Mouse (Mus musculus): ENCODE data around the gene Cidec. TPM values are rescaled to one million over a fixed set of nuclear protein-coding genes. Genes with fewer than 3 reads are reported as not detected.

The Cidec gene
- total and polyA plus RNA-seq, 2 experiments from 2014 or later: not detected

DNA sequence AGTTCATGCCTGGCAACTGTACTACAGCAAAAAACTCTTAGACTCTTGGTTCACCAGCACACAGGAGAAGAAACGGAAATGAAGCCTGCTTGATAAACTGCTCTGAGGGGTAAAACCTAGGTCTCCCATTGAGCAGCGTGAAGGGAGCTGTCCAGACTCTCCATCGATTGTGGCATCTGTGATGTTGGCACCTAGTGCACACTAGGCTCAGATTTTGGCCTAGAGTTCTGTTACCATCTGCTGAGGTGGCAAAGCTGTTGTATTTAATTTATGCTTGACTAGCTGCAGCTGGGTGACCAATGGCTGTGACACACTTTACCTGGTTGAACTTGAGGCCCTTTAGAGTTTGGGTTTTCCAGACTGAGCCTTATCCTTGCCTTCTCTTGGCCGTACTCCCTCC lies 12.1 kb upstream of the Cidec start:
- WGBS: 72% methylated on average over 4 of the region's 4 CpGs
- Histone ChIP-seq H3K4me3 (ENCODE audit: low read length) (no peak overlapping the region), H3K9me3 (ENCODE audit: low read length) (no peaks in the 10 kb centered on the region), H3K9ac (replicated peaks; ENCODE audit: low read length) (no peak overlapping the region), H3K27ac (no peak overlapping the region), H3K27me3 (ENCODE audit: insufficient read depth, low read length) (no peaks in the 10 kb centered on the region), H3K4me2 (ENCODE audit: low read depth, low read length) (no peak overlapping the region), H3K36me3 (ENCODE audit: insufficient read depth, low read length) (peaks cover 10% of the 10 kb centered on the region; the same call in 1 of the 2 replicates), H3K4me1 (ENCODE audit: insufficient read depth, low read length) (0 out of 2 replicates have a peak, but pooled peaks cover 3% of the 10 kb centered on the region)
- TF ChIP-seq CTCF (IDR thresholded peaks at IDR 0.05; ENCODE audit: low read depth): no peak
- DNase-seq (ENCODE audit: low spot score) (peak; percentile 75), ATAC-seq (0 out of 2 replicates have a peak, but pooled peaks have one; percentile 44)

DNA sequence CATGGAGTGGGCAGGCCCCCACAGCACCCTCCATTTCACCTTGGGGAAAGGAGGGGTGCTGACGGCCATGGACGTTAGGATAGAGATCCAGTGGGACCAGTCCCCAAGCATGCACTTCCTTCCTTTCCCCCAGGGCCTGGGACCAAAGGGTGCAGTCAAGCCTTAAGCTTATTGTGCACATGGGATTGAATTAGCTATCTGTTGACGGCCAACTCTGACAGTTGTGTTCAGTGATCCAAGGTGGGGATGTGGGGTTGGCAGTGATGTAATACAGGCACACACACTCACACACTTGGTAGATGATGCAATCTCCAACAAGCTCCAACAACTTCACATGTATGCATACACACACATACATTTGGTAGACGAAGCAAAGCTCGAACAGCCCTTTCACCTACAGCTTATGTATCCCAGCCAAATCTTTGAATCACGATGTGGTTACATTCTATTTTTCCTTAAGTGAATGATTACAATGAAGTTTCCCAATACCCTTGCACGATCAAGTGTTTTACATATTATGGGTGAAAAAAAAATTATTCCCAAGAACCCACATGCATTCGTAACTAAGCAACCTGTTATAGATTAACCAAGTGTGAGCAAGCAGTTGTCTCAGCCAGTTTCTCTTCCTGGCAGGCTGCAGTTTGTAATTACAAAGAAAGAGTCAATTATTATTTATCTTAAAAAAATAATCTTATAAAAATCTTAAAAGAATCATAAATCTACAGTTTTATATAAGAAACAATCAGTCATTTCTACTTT lies 8.8 kb upstream of the Cidec start:
- ATAC-seq: no peak
- 0 out of 2 replicates have a peak, but pooled peaks cover 3% of the 10 kb centered on the region for H3K4me1 ChIP-seq (ENCODE audit: insufficient read depth, low read length)
- 80% methylated on average over 6 of the region's 8 CpGs for WGBS
- H3K4me2 ChIP-seq (ENCODE audit: low read depth, low read length): no peak overlapping the region
- no peak for TF ChIP-seq CTCF (IDR thresholded peaks at IDR 0.05; ENCODE audit: low read depth)
- H3K9me3 ChIP-seq (ENCODE audit: low read length): no peaks in the 10 kb centered on the region
- no peaks in the 10 kb centered on the region for H3K27me3 ChIP-seq (ENCODE audit: insufficient read depth, low read length)
- H3K36me3 ChIP-seq (ENCODE audit: insufficient read depth, low read length): peaks cover 10% of the 10 kb centered on the region; the same call in 1 of the 2 replicates
- DNase-seq (ENCODE audit: low spot score): no peak
- H3K4me3 ChIP-seq (ENCODE audit: low read length): no peak overlapping the region
- no peak overlapping the region for H3K9ac ChIP-seq (replicated peaks; ENCODE audit: low read length)
- H3K27ac ChIP-seq: no peak overlapping the region

DNA sequence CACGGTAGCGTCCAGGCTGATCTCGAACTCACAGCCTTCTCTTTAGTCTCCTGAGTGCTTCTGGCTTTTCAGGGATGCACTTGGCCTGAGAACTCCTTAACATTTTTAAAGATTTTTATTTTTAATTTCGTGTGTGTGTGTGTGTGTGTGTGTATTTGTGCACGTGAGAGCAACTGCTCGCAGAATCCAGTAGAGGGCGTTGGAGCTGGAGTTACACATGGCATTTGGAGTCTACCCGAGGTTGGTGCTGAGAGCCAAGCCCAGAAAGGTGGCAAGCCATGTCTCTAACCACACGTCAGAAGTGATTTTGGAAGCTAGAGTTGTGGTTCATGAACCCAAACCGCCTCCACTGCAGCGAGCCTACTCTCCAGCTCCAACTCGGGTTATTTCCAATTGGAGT lies 7.5 kb upstream of the Cidec start:
- peak overlapping the region; percentile 95 for H3K4me2 ChIP-seq (ENCODE audit: low read depth, low read length)
- peak; percentile 37 for DNase-seq (ENCODE audit: low spot score)
- H3K4me1 ChIP-seq (ENCODE audit: insufficient read depth, low read length): 0 out of 2 replicates have a peak, but pooled peaks cover 3% of the 10 kb centered on the region
- peak overlapping the region; percentile 90 for H3K9ac ChIP-seq (replicated peaks; ENCODE audit: low read length)
- WGBS: 53% methylated on average over 12 of the region's 12 CpGs
- H3K9me3 ChIP-seq (ENCODE audit: low read length): no peaks in the 10 kb centered on the region
- H3K27me3 ChIP-seq (ENCODE audit: insufficient read depth, low read length): no peaks in the 10 kb centered on the region
- TF ChIP-seq CTCF (IDR thresholded peaks at IDR 0.05; ENCODE audit: low read depth): peak; percentile 39
- no peak for ATAC-seq
- H3K4me3 ChIP-seq (ENCODE audit: low read length): peak overlapping the region; percentile 71
- peak overlapping the region; percentile 80 for H3K27ac ChIP-seq
- peaks cover 6% of the 10 kb centered on the region; the same call in 1 of the 2 replicates for H3K36me3 ChIP-seq (ENCODE audit: insufficient read depth, low read length)

DNA sequence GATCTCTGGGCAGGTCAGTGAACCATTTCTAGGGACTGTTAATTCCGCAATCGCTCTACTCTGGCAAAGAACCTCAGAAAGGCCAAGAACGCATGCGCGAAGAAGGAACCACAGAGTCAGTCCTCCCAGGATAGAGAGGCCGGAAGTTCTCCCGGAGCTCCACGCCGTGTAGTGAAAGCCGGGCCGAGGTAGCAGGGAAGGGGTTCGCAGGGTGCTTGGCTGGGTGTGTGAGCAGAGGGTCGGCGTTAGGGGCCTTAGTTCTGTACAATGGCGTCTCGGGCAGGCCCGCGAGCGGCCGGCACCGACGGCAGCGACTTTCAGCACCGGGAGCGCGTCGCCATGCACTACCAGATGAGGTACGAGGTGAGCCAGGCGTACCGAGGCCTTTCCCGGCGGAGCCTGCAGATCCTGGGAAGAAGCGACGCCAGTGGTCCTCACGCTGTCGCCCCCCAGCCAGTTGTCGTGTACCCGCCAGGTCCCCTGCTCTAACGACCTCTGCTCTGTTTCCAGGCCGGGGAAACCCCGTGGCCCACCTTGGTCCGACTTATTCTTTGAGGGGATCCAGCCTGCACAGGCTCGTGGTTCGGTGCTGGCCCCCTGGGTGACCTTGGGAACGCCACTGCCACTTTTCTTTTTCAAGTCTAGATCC lies 7.0 kb upstream of the Cidec start, which contains the start of gene Jagn1:
Jagn1 (plus strand) TSS at position 128 of the 649 bp plus-strand sequence.
- Histone ChIP-seq H3K4me3 (ENCODE audit: low read length) (peak within 1 kb of the TSS; percentile 71), H3K27ac (peak within 1 kb of the TSS; percentile 80), H3K9me3 (ENCODE audit: low read length) (no peaks in the 10 kb centered on the region), H3K27me3 (ENCODE audit: insufficient read depth, low read length) (no peaks in the 10 kb centered on the region), H3K4me1 (ENCODE audit: insufficient read depth, low read length) (0 out of 2 replicates have a peak, but pooled peaks cover 3% of the 10 kb centered on the region), H3K36me3 (ENCODE audit: insufficient read depth, low read length) (peaks cover 6% of the 10 kb centered on the region; the same call in 1 of the 2 replicates), H3K9ac (replicated peaks; ENCODE audit: low read length) (peak within 1 kb of the TSS; percentile 90), H3K4me2 (ENCODE audit: low read depth, low read length) (peak within 1 kb of the TSS; percentile 95)
- ATAC-seq (peak; percentile 94), DNase-seq (ENCODE audit: low spot score) (peak; percentile 96)
- WGBS: under 1% methylated on average over 45 of the region's 45 CpGs
- TF ChIP-seq CTCF (IDR thresholded peaks at IDR 0.05; ENCODE audit: low read depth): no peak

DNA sequence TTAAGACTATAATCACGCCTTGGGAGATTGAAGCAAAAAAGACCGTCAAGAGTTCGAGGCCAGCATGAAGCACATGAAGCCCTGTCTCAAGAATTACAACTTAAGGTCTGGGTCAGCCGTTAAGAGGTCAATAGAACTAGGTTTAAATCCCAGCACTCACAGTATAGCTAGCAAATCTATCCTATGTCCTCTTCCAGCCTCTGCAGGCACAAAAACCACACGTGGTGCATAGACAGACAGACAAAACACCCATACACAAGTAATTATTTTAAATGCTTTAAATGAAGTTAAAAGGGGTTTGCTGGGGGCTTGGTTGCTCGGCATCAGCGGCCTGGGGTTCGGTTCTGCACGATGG lies 6.5 kb upstream of the Cidec start:
- Histone ChIP-seq H3K9me3 (ENCODE audit: low read length) (no peaks in the 10 kb centered on the region), H3K36me3 (ENCODE audit: insufficient read depth, low read length) (peaks cover 3% of the 10 kb centered on the region; the same call in 1 of the 2 replicates), H3K4me2 (ENCODE audit: low read depth, low read length) (peak overlapping the region; percentile 95), H3K27me3 (ENCODE audit: insufficient read depth, low read length) (no peaks in the 10 kb centered on the region), H3K4me3 (ENCODE audit: low read length) (peak overlapping the region; percentile 71), H3K27ac (peak overlapping the region; percentile 80), H3K9ac (replicated peaks; ENCODE audit: low read length) (peak overlapping the region; percentile 90), H3K4me1 (ENCODE audit: insufficient read depth, low read length) (0 out of 2 replicates have a peak, but pooled peaks cover 3% of the 10 kb centered on the region)
- DNase-seq (ENCODE audit: low spot score): no peak
- no peak for TF ChIP-seq CTCF (IDR thresholded peaks at IDR 0.05; ENCODE audit: low read depth)
- ATAC-seq: peak; percentile 28; the same call in 1 of the 2 replicates
- WGBS: 38% methylated on average over 9 of the region's 9 CpGs

DNA sequence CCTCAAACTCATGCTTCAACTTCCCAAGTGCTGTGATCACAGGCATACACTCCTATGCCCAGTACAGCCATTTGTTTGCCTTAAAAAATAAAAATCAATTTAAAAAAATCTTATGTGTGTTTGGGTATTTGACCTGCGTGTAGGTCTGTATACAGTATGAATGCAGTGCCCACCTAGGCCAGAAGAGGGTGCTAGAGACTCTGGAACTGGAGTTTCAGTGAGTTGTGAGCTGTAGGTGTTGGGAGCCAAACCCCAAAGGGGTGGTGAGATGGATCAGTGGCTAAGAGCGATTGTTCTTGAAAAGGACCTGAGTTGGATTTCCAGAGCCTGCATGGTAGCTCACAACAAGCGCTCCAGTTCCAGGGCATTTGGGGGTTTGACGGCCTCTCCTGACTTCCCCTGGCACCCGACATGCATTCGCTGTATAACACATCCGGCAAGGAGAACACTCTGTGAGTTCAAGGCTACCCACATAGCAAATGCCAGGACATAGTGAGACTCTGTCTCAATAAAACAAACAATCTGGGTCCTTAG lies 5.7 kb upstream of the Cidec start:
- 0 out of 2 replicates have a peak, but pooled peaks cover 3% of the 10 kb centered on the region for H3K4me1 ChIP-seq (ENCODE audit: insufficient read depth, low read length)
- no peaks in the 10 kb centered on the region for H3K36me3 ChIP-seq (ENCODE audit: insufficient read depth, low read length)
- 56% methylated on average over 7 of the region's 7 CpGs for WGBS
- H3K27me3 ChIP-seq (ENCODE audit: insufficient read depth, low read length): no peaks in the 10 kb centered on the region
- TF ChIP-seq CTCF (IDR thresholded peaks at IDR 0.05; ENCODE audit: low read depth): peak; percentile 87
- H3K9me3 ChIP-seq (ENCODE audit: low read length): no peaks in the 10 kb centered on the region
- no peak overlapping the region for H3K27ac ChIP-seq
- H3K4me2 ChIP-seq (ENCODE audit: low read depth, low read length): no peak overlapping the region
- DNase-seq (ENCODE audit: low spot score): peak; percentile 90
- ATAC-seq: no peak
- no peak overlapping the region for H3K9ac ChIP-seq (replicated peaks; ENCODE audit: low read length)
- H3K4me3 ChIP-seq (ENCODE audit: low read length): no peak overlapping the region

All from hindbrain, postnatal 0 days (tissue).